Mouse (Mus musculus) intestine, postnatal 0 days (tissue): Measurements from ENCODE around the gene Ncor1. TPM values are rescaled to one million over a fixed set of nuclear protein-coding genes. Genes with fewer than 3 reads are reported as not detected.
A peak's percentile ranks its signal among the peaks of the same experiment; 100 is the strongest.

Source experiments
- ATAC-seq: fragments of 200-750 bp; cut with Nextera tagmentation; 2 replicates; pipeline ENCODE4 v1.8.0; 2017; ENCODE audit warnings: mild to moderate bottlenecking, moderate TSS enrichment, moderate library complexity
- H3K27ac ChIP-seq: fragments of 300-500 bp; sonication (generic); 2 replicates; pipeline ENCODE4 v1.5.1; 2014; ENCODE audit warnings: mild to moderate bottlenecking, low read depth, low read length, moderate library complexity
- H3K27me3 ChIP-seq: fragments of 300-500 bp; sonication (generic); replicated peaks from 2 replicates; pipeline ENCODE4 v1.6.1; 2014; ENCODE audit warnings: low read length, mixed read lengths; ENCODE audit not compliant: control insufficient read depth, insufficient read depth
- H3K36me3 ChIP-seq: fragments of 300-500 bp; sonication (generic); 2 replicates; pipeline ENCODE4 v1.6.1; 2014; ENCODE audit warnings: mild to moderate bottlenecking, moderate library complexity; ENCODE audit not compliant: control insufficient read depth, insufficient read depth
- H3K4me1 ChIP-seq: fragments of 300-500 bp; sonication (generic); replicated peaks from 2 replicates; pipeline ENCODE4 v1.6.1; 2014; ENCODE audit warnings: antibody characterized with exemption, low read length, mixed read lengths; ENCODE audit not compliant: control insufficient read depth, insufficient read depth
- H3K4me2 ChIP-seq: fragments of 300-500 bp; sonication (generic); replicated peaks from 2 replicates; pipeline ENCODE4 v1.6.1; 2014; ENCODE audit warnings: low read depth, mild to moderate bottlenecking, moderate library complexity
- H3K4me3 ChIP-seq: fragments of 300-500 bp; sonication (generic); 2 replicates; pipeline ENCODE4 v1.5.1; 2014; ENCODE audit warnings: low read depth, low read length
- H3K9ac ChIP-seq: fragments of 300-500 bp; sonication (generic); 2 replicates; pipeline ENCODE4 v1.6.1; 2014; ENCODE audit warnings: mild to moderate bottlenecking, low read depth, low read length
- H3K9me3 ChIP-seq: fragments of 300-500 bp; sonication (generic); 2 replicates; pipeline ENCODE4 v1.6.1; 2016; ENCODE audit warnings: mixed run types; ENCODE audit not compliant: control insufficient read depth
- CTCF ChIP-seq: sonication (generic); IDR thresholded peaks from 2 replicates; pipeline ENCODE4 v1.5.1; 2016; ENCODE audit warnings: low read depth, mild to moderate bottlenecking, control low read depth, antibody characterized with exemption, moderate library complexity
- WGBS: fragments of 180-500 bp; shearing (Covaris S2); extraction: QIAGEN DNeasy Blood & Tissue Kit; methylation state at CpG from one replicate; pipeline ENCODE4 v1.1.7; 2014; 5-methylcytosine and 5-hydroxymethylcytosine counted together
- polyA plus RNA-seq: library from polyadenylated mRNA; unstranded; fragments of >200 nt; fragmentation: Nextera tagmentation; extraction: Ambion mirVana; gene quantifications from 2 replicates; pipeline ENCODE4 v1.2.1, GENCODE M21; 2015

Gene Ncor1
- polyA plus RNA-seq, 1 experiment from 2014 or later, result 114 TPM

GRCm38 (mm10) chr11:62320097-62320496, 138.2 kb downstream of the Ncor1 start:
- Histone ChIP-seq H3K9ac (no peak overlapping the region), H3K27me3 (no peaks in the 10 kb centered on the region), H3K36me3 (peaks cover 89% of the 10 kb centered on the region), H3K4me3 (no peak overlapping the region), H3K27ac (no peak overlapping the region), H3K4me2 (no peak overlapping the region), H3K4me1 (no peaks in the 10 kb centered on the region), H3K9me3 (no peaks in the 10 kb centered on the region)
- 39% methylated on average over 3 of the region's 3 CpGs for WGBS
- TF ChIP-seq CTCF, result no peak
- peak; percentile 67 for ATAC-seq

DNA sequence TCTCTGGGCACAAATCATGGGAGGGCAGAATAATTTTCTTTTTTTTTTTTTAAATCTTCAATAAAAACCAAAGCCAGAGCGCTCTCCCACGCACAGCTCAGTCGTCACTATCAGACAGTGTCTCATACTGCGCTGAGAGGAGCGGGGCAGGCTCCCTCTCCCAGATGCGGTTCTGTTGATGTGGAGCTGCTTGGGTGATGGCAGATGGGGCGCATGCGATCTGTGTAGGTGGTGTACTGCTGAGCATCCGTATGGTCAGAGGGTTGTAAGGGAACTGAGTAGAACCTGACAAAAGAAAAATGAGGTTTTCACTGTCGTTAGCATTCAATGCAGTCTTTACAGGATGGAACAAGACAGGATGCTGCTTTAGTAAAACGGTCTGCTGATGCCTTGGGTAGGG, 140.6 kb downstream of the Ncor1 start:
- Histone ChIP-seq H3K4me3 (no peak overlapping the region), H3K27ac (no peak overlapping the region), H3K27me3 (no peaks in the 10 kb centered on the region), H3K36me3 (peaks cover 91% of the 10 kb centered on the region), H3K9ac (no peak overlapping the region), H3K4me2 (no peak overlapping the region), H3K4me1 (no peaks in the 10 kb centered on the region), H3K9me3 (no peaks in the 10 kb centered on the region)
- ATAC-seq, result no peak
- TF ChIP-seq CTCF, result no peak
- 90% methylated on average over 11 of the region's 11 CpGs for WGBS

DNA sequence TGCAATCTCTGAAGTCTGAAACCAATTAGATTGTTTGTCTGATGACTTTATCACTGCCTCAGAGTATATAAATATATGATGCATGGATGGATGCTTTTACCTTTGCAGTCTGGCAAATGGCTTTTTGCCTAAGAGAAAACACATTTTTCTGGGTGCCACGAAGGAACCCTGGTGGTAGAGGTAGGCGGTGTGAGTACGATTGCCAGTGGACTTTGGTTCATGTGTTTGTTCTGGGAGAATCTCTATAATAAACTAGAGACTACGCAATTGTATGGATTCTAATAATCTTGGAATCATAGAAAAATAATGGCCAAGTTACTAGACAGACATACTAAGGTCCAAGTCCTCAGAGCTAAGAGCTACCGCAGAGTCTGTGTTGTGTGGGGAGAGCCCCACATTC, 143.4 kb downstream of the Ncor1 start:
- Histone ChIP-seq H3K9me3 (no peaks in the 10 kb centered on the region), H3K9ac (no peak overlapping the region), H3K4me2 (no peak overlapping the region), H3K27me3 (no peaks in the 10 kb centered on the region), H3K4me1 (no peaks in the 10 kb centered on the region), H3K27ac (no peak overlapping the region; the same call in 1 of the 2 replicates), H3K4me3 (no peak overlapping the region), H3K36me3 (peaks cover 71% of the 10 kb centered on the region)
- peak; percentile 59 for ATAC-seq
- WGBS, result 58% methylated on average over 5 of the region's 5 CpGs
- TF ChIP-seq CTCF, result peak; percentile 20; the same call in 1 of the 2 replicates

- no peak for TF ChIP-seq CTCF
- Histone ChIP-seq H3K4me1 (no peaks in the 10 kb centered on the region), H3K36me3 (peaks cover 50% of the 10 kb centered on the region), H3K27me3 (no peaks in the 10 kb centered on the region), H3K4me3 (no peak overlapping the region), H3K9ac (no peak overlapping the region), H3K4me2 (no peak overlapping the region), H3K27ac (no peak overlapping the region), H3K9me3 (no peaks in the 10 kb centered on the region)
- 77% methylated on average over 2 of the region's 2 CpGs for WGBS
- no peak for ATAC-seq
These were observed 149.0 kb downstream of the Ncor1 start for GRCm38 (mm10) chr11:62309296-62309695.

DNA sequence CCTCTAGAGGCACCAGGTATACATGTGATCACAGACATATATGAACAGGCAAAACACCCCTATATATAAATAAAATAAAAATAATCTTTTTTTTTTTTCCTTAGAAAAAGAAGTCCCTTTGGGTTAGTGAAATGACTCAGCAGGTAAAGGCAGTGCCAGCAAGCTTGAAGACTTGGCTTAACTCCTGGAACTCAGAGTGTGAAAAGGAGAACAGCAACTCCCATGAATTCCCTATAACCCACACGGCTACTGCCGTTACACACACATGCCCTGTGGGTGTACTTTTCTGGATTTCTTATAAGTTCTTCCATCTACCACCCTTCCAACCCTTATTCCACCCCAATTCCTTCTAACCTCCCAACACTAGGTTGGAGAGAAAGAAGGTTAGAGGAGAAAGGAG, 152.5 kb downstream of the Ncor1 start:
- TF ChIP-seq CTCF, result no peak
- H3K4me3 ChIP-seq, result no peak overlapping the region
- no peak overlapping the region for H3K9ac ChIP-seq
- H3K27ac ChIP-seq, result no peak overlapping the region
- peaks cover 34% of the 10 kb centered on the region for H3K36me3 ChIP-seq
- 91% methylated on average over 2 of the region's 2 CpGs for WGBS
- H3K4me1 ChIP-seq, result no peaks in the 10 kb centered on the region
- H3K4me2 ChIP-seq, result no peak overlapping the region
- no peaks in the 10 kb centered on the region for H3K27me3 ChIP-seq
- ATAC-seq, result no peak
- no peaks in the 10 kb centered on the region for H3K9me3 ChIP-seq

DNA sequence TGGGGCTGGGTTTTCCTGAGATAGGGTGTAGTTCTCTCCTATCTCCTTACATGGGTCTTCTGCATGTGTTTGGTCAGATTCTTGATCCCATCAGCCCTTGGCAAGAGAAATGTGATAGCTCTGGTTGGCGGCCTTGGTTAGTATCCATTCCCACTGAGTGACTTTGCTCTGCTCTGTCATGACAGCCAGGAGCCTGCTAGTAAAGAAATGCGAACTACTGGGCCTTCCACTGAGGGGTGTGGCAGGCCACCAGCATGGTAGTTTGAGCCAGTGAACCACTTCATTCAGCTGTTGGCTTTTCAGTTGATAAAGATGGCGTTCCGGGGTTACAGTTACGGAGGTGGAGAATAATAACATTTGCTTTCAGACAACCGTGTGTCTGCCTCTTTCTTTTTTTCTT, 159.5 kb downstream of the Ncor1 start:
- WGBS, result 91% methylated on average over 6 of the region's 6 CpGs
- Histone ChIP-seq H3K4me2 (no peak overlapping the region), H3K36me3 (peaks cover 29% of the 10 kb centered on the region)

DNA sequence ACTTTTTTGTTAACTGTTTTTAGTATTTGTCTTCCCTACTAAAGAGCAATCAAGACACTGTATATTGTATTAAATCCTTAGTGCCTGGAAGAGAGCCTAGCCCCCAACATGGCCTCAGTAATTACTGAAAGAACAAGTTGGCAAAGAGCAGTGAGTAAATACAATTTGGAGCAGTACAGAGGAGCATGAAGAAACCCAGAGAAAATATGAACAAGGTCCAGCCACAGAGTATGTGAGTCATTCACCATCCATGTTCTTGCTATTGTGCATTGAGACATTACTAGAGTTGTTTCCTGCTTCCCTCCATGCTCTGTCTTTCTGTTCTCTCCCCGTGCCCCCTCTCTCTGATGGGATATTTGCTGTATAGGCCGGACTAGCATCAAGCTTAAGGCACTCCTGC, 164.2 kb downstream of the Ncor1 start:
- ATAC-seq, result peak; percentile 65
- H3K36me3 ChIP-seq, result peaks cover 26% of the 10 kb centered on the region; the same call in 1 of the 2 replicates
- no peaks in the 10 kb centered on the region for H3K9me3 ChIP-seq
- WGBS, result 89% methylated on average over 2 of the region's 2 CpGs
- H3K27ac ChIP-seq, result no peak overlapping the region
- H3K27me3 ChIP-seq, result no peaks in the 10 kb centered on the region
- H3K4me3 ChIP-seq, result no peak overlapping the region
- no peak overlapping the region for H3K4me2 ChIP-seq
- no peaks in the 10 kb centered on the region for H3K4me1 ChIP-seq
- TF ChIP-seq CTCF, result no peak
- H3K9ac ChIP-seq, result no peak overlapping the region

More for the DNA sequence above, 159.5 kb downstream of the Ncor1 start:
- Histone ChIP-seq H3K27ac (no peak overlapping the region), H3K27me3 (no peaks in the 10 kb centered on the region), H3K9me3 (no peaks in the 10 kb centered on the region), H3K4me3 (no peak overlapping the region), H3K9ac (no peak overlapping the region), H3K4me1 (no peaks in the 10 kb centered on the region)
- no peak for ATAC-seq
- TF ChIP-seq CTCF, result no peak
